Mouse (Mus musculus) heart, embryonic 14.5 days (tissue): ENCODE results near the gene Atg2b. TPM values are rescaled to one million over a fixed set of nuclear protein-coding genes. Genes with fewer than 3 reads are reported as not detected.

Source experiments
- ATAC-seq: fragments of 200-750 bp; cut with Nextera tagmentation; 2 replicates; pipeline ENCODE4 v1.8.0; 2017; ENCODE audit warnings: low read depth, moderate TSS enrichment; ENCODE audit not compliant: insufficient number of reproducible peaks, insufficient read depth, low FRiP score
- H3K27ac ChIP-seq, 2 experiments: fragments of 200-500 bp in 1 of 2; fragments of 300-500 bp in 1 of 2; sonication (generic) in 1 of 2; replicated peaks in 1 of 2; 2 replicates each; pipeline ENCODE4 v1.5.1; 2012 to 2014; ENCODE audit warnings: low read depth in 2 of 2, low read length in 2 of 2, control low read depth in 1 of 2, mild to moderate bottlenecking in 1 of 2, mixed read lengths in 1 of 2; ENCODE audit not compliant: control insufficient read depth in 1 of 2, insufficient read depth in 1 of 2
- H3K27me3 ChIP-seq: fragments of 300-500 bp; sonication (generic); 2 replicates; pipeline ENCODE4 v1.6.1; 2014; ENCODE audit warnings: mild to moderate bottlenecking, low read length, control low read depth; ENCODE audit not compliant: control insufficient read depth, insufficient read depth
- H3K36me3 ChIP-seq: fragments of 300-500 bp; sonication (generic); 2 replicates; pipeline ENCODE4 v1.6.1; 2014; ENCODE audit warnings: mild to moderate bottlenecking, control low read depth, low read length, mixed read lengths; ENCODE audit not compliant: control insufficient read depth, insufficient read depth
- H3K4me1 ChIP-seq, 2 experiments: fragments of 200-500 bp in 1 of 2; fragments of 300-500 bp in 1 of 2; sonication (generic) in 1 of 2; 2 replicates each; pipeline ENCODE4 v1.6.1; 2012 to 2014; ENCODE audit warnings: low read length in 2 of 2, control low read depth in 1 of 2, mixed read lengths in 1 of 2; ENCODE audit not compliant: control insufficient read depth in 2 of 2, insufficient read depth in 2 of 2
- H3K4me2 ChIP-seq: fragments of 300-500 bp; sonication (generic); 2 replicates; pipeline ENCODE4 v1.6.1; 2014; ENCODE audit warnings: mild to moderate bottlenecking, low read length
- H3K4me3 ChIP-seq, 2 experiments: fragments of 200-500 bp in 1 of 2; fragments of 300-500 bp in 1 of 2; sonication (generic) in 1 of 2; 2 replicates each; pipeline ENCODE4 v1.5.1; 2012 to 2014; ENCODE audit warnings: low read length in 2 of 2, mild to moderate bottlenecking in 2 of 2, control low read depth in 1 of 2, low read depth in 1 of 2, moderate library complexity in 1 of 2; ENCODE audit not compliant: control insufficient read depth in 1 of 2, insufficient read depth in 1 of 2
- H3K9ac ChIP-seq: fragments of 300-500 bp; sonication (generic); 2 replicates; pipeline ENCODE4 v1.6.1; 2014; ENCODE audit warnings: mild to moderate bottlenecking, low read length
- H3K9me3 ChIP-seq: fragments of 300-500 bp; sonication (generic); 2 replicates; pipeline ENCODE4 v1.6.1; 2016; ENCODE audit warnings: low read length, control low read depth; ENCODE audit not compliant: control insufficient read depth
- WGBS: fragments of 180-500 bp; shearing (Covaris S2); extraction: QIAGEN DNeasy Blood & Tissue Kit; methylation state at CpG from one replicate; pipeline ENCODE4 v1.1.7; 2014; 5-methylcytosine and 5-hydroxymethylcytosine counted together
- polyA plus RNA-seq: library from polyadenylated mRNA; unstranded; fragments of >200 nt; fragmentation: Nextera tagmentation; extraction: Ambion mirVana; gene quantifications from 2 replicates; pipeline ENCODE4 v1.2.1, GENCODE M21; 2014

Atg2b gene
- polyA plus RNA-seq, 1 experiment from 2014 or later = 10.6 TPM

DNA sequence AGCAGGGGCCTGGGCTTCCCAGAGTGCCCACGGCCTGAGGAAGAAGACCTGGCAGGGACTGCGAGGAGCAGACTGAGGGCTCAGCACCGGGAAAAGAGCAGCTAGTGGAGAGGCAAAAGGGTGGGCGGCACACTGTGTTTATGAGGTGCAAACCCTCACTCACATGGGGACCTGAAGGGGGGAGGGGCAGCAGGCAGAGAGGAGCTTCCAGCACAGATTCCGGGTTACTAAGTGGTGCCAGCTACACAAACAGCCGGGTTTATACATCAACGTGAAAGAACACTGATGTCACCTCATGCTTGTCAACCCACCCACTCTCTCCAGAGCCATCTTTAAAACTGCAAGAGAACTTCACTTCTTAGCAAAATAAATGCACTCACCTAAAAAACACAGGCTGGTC lies 59.2 kb downstream of the Atg2b start:
- ATAC-seq = no peak
- Histone ChIP-seq H3K27ac (no peak overlapping the region), H3K27me3 (no peaks in the 10 kb centered on the region), H3K9me3 (no peaks in the 10 kb centered on the region), H3K36me3 (peaks cover 65% of the 10 kb centered on the region), H3K9ac (no peak overlapping the region), H3K4me3 (no peak overlapping the region), H3K4me1 (no peaks in the 10 kb centered on the region), H3K4me2 (no peak overlapping the region)
- 73% methylated on average over 7 of the region's 7 CpGs for WGBS

DNA sequence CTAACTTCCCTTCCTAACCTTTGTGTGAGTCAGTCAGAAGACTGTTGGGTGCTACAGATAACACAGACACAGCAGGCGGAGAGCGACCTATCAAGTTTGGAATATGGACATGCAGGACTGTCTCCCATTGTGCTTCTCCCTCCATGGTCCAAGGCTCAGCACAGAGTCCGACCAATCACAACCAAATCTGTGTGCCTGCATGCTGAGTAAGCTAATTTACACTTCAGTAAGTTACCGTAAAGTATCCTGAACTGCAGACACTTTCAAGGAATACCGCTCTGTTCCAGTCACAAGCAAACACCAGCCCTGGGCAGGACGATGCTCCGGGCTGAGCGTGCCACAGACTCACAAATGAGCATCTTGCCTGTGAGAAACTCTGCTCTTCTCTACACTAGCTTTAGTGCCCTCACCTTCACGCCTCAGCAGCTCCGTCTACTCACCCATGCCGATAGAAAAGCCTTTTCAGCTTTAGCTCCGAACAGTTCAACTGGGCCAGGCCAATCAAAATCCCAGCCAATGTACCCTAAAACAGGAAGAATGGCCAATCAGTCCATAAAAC lies 62.0 kb downstream of the Atg2b start:
- H3K27me3 ChIP-seq = no peaks in the 10 kb centered on the region
- H3K4me1 ChIP-seq = no peaks in the 10 kb centered on the region
- peaks cover 80% of the 10 kb centered on the region for H3K36me3 ChIP-seq
- no peak for ATAC-seq
- no peak overlapping the region for H3K4me3 ChIP-seq
- 91% methylated on average over 12 of the region's 12 CpGs for WGBS
- H3K9me3 ChIP-seq = no peaks in the 10 kb centered on the region
- H3K9ac ChIP-seq = no peak overlapping the region
- no peak overlapping the region for H3K4me2 ChIP-seq
- H3K27ac ChIP-seq = no peak overlapping the region

DNA sequence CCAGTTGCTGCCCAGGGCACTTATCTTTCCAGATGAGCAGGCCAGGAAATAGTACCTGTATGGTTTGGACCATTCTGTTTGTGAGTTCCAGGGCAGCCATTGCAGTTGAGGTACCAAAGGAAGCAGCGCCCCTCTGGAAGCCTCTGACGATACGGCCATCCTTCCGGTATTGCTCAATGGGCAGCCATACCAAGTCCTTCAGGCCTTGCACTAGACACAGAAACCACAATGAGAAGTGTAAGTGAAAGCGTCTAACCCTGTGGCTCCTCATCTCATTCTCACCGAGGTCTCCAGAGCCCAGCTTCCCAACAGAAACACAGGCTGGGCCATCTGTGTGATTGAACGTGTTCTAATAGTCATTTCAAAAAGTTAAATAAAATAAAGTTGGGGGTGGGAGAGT lies 63.0 kb downstream of the Atg2b start:
- H3K4me2 ChIP-seq = no peak overlapping the region
- H3K9me3 ChIP-seq = no peaks in the 10 kb centered on the region
- H3K27me3 ChIP-seq = no peaks in the 10 kb centered on the region
- 92% methylated on average over 7 of the region's 7 CpGs for WGBS
- no peak overlapping the region for H3K27ac ChIP-seq
- no peak overlapping the region for H3K4me3 ChIP-seq
- ATAC-seq = no peak
- no peaks in the 10 kb centered on the region for H3K4me1 ChIP-seq
- H3K9ac ChIP-seq = no peak overlapping the region
- peaks cover 82% of the 10 kb centered on the region for H3K36me3 ChIP-seq

DNA sequence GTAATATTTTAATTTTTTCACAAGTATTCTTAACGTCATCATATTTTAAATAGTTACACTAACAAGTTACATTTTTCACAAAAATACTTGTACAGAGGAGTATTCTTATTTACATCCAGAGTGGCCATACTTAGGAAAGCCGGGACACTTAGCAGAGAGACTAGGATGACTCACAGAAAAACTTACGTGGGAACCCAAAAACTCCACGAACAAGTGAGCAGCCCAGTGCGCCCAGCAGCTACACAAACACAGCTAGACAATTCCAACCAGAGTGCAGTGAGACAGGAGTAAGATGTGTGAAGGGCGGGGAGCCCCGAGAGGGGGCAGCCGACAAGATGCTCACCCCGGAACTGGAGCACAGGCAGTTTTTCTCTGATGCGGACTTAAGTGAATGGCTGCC lies 71.5 kb downstream of the Atg2b start:
- Histone ChIP-seq H3K9me3 (no peaks in the 10 kb centered on the region), H3K27me3 (no peaks in the 10 kb centered on the region), H3K27ac (no peak overlapping the region), H3K9ac (no peak overlapping the region), H3K4me1 (peaks cover 9 to 13% of the 10 kb centered on the region in 2 experiments), H3K4me3 (no peak overlapping the region), H3K4me2 (no peak overlapping the region), H3K36me3 (peaks cover 46% of the 10 kb centered on the region)
- WGBS = 83% methylated on average over 10 of the region's 10 CpGs
- ATAC-seq = no peak

DNA sequence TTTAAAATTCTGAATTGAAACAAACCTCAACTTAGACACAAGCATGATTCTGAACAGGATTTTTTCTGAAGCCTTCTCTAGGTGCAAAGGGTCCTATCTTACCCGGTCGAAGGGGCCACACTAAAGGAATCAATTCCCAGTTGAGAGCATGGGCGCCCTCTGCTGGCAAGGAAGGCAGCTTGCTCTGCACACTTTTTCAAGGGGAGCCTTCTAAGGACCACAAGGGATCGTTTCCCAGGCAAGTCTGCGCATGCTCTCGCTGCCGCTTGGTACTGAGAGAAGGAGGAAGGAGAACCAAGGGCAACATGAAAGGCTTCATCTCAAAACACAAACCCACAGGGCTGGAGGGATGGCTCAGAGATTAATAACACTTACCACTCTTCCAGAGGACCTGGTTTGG lies 73.3 kb downstream of the Atg2b start:
- H3K9me3 ChIP-seq = no peaks in the 10 kb centered on the region
- peaks cover 9 to 13% of the 10 kb centered on the region in 2 experiments for H3K4me1 ChIP-seq
- peaks cover 27% of the 10 kb centered on the region for H3K36me3 ChIP-seq
- WGBS = 19% methylated on average over 7 of the region's 7 CpGs
- no peak for ATAC-seq
- no peaks in the 10 kb centered on the region for H3K27me3 ChIP-seq
- H3K4me2 ChIP-seq = no peak overlapping the region
- no peak overlapping the region for H3K4me3 ChIP-seq
- H3K27ac ChIP-seq = no peak overlapping the region
- H3K9ac ChIP-seq = no peak overlapping the region

DNA sequence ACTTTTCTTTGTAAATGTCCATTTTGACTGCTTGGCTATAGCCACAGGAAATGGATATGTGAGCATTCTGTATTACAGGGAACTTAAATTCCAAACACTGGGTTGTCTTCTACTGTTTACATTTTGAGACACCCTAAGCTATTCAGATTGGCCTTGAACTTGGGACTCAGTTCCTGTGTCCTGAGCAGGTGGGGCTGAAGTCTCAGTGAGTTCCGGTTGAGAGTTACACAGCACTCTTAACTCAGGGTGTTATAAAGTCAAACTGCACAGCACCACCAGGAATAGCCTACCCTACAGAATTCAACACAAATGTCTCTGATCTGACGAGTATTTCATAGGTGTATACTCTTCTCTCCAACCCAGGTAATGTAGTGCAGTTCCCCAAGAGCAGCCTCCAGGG lies 74.0 kb downstream of the Atg2b start:
- H3K9me3 ChIP-seq = no peaks in the 10 kb centered on the region
- no peak overlapping the region for H3K4me2 ChIP-seq
- H3K27ac ChIP-seq = no peak overlapping the region
- H3K27me3 ChIP-seq = no peaks in the 10 kb centered on the region
- no peak overlapping the region for H3K9ac ChIP-seq
- peaks cover 9 to 13% of the 10 kb centered on the region in 2 experiments for H3K4me1 ChIP-seq
- 85% methylated on average over 2 of the region's 2 CpGs for WGBS
- no peak for ATAC-seq
- H3K36me3 ChIP-seq = peaks cover 20% of the 10 kb centered on the region
- H3K4me3 ChIP-seq = no peak overlapping the region

DNA sequence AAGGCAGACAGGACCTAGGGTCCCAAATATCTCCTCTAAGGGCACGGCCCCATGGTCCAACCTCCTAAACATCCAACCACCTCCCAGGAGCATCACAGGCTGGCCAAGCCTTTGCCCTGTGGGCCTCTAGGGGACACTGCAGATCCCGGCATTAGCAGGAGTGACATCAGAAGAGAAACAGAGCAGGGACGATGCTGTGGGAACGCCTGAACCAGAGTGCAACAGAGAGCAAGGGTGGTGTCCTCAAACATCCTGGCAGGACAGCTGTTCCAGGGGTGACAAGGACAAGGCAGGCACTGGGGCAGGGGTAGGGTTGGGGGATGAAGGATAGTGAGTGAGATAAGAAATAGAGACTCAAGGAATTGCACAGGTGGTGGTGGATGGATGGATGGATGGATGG lies 78.1 kb downstream of the Atg2b start:
- Histone ChIP-seq H3K9ac (no peak overlapping the region), H3K27me3 (no peaks in the 10 kb centered on the region), H3K9me3 (no peaks in the 10 kb centered on the region), H3K4me1 (peaks cover under 1 to 3% of the 10 kb centered on the region in 2 experiments; a peak in 2 of 4 replicates), H3K36me3 (no peaks in the 10 kb centered on the region), H3K4me3 (no peak overlapping the region), H3K27ac (no peak overlapping the region), H3K4me2 (no peak overlapping the region)
- ATAC-seq = no peak
- WGBS = 68% methylated on average over 4 of the region's 4 CpGs

DNA sequence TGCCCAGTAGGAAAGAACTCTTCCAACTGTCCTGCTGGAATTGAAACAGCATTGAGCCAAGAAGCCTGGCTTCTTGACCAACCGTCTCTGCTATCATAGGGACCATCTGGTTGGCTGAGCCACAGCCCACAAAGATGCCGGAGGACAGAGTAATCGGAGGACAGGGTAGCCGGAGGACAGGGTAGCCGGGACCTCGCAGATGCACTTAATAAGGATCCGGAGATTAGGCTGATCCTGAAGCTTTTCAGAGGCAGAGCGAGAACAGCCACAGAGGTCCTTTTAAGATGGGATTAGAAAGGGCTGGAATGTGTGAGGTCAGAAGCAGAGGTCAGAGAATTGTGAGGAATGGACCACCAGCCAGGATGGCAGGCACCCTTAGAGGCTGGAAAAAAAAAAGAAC lies 79.8 kb downstream of the Atg2b start:
- peaks cover 2 to 7% of the 10 kb centered on the region in 2 experiments; a peak in 2 of 4 replicates for H3K4me1 ChIP-seq
- no peak overlapping the region for H3K27ac ChIP-seq
- WGBS = 35% methylated on average over 8 of the region's 8 CpGs
- no peak overlapping the region for H3K4me3 ChIP-seq
- H3K36me3 ChIP-seq = no peaks in the 10 kb centered on the region
- H3K4me2 ChIP-seq = no peak overlapping the region
- no peaks in the 10 kb centered on the region for H3K27me3 ChIP-seq
- H3K9me3 ChIP-seq = no peaks in the 10 kb centered on the region
- no peak overlapping the region for H3K9ac ChIP-seq
- ATAC-seq = no peak
